Mouse (Mus musculus): ENCODE results near the gene AC134908.4.
"Not testable (repeated sequence)": the region's sequence is repeated elsewhere in the genome, so short reads cannot be mapped to it uniquely, and the experiment has no call there.

The AC134908.4 gene

DNA sequence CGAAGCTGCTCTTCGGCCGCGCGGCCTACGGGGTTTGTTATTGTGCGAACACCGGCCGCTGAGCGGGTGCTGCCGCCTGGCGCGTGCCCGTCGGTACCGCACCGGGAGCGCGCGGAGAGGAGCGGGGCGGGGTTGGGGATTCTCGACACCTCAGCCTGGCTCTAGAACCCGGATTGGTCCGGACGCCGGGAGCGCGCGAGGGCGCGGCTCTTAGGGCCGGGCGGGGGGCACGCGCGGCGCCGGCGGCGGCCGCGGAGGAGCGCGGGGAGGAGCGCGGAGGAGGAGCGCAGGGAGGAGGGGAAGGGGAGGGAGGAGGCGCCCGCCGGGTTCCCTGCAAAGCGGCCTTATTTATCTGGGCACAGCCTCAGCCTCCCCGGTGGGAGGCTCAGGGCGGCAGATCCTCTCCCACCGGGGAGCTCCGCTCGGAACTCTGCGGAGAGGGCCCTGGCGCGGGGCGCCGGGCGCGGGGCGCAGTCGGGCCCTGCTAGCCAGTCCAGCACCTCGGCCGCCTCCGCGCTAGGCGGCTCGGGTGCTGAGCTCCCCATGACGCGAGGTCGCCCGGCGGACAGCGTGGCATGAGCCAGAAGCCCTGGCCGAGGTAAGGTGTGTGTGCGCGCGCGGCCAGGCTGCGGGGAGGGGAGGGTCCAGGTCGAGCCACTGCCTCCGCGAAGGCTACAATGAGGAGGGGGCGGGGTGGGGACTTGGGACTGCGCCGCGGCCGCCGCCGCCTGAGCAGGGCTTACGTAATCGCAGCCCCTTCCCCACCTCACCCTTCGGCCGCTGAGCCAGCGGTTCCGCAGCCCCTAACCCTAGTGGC lies 13.5 kb upstream of the AC134908.4 start, which contains the start of gene Fbxl16:
Fbxl16 (plus strand) TSS at position 297 of the 817 bp plus-strand sequence.
- DNase-seq (ENCODE audit: extremely low spot score), result peak; percentile 79

DNA sequence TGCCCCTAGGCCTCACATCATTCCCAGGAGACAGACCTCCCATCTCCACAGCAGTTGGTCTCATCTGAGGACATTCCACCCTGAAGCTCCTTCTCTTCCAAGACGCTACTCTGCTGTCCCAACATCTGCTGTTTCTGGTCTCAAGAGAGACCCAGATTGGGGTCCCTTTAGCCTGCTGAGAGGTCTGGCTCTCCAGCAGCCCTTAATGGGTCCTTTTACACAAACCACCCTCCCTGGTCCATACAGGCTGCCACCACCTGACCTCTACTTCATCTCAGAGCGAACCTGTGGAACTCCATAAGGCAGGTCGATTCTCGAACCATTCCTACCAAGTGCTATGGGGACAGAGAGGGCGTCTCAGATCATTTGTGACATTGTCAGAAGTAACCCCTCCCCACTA lies 12.6 kb upstream of the AC134908.4 start:
- DNase-seq (ENCODE audit: extremely low spot score), result no peak

DNA sequence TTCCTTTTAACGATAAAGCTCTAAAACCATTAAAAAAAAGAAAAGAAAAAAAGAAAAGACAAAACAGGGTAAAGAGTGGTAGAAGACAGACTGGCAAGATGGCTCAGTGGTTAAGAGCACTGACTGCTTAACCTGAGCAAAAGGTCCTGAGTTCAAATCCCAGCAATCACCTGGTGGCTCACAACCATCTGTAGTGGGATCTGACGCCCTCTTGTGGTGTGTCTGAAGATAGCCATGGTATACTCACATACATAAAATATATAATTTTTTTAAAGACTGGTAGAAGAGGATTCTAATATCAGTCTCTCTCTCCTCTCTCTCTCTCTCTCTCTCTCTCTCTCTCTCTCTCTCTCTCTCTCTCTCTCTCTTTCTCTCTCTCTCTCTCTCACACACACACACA lies 12.0 kb upstream of the AC134908.4 start:
- not testable (repeated sequence) for DNase-seq (ENCODE audit: extremely low spot score)

DNA sequence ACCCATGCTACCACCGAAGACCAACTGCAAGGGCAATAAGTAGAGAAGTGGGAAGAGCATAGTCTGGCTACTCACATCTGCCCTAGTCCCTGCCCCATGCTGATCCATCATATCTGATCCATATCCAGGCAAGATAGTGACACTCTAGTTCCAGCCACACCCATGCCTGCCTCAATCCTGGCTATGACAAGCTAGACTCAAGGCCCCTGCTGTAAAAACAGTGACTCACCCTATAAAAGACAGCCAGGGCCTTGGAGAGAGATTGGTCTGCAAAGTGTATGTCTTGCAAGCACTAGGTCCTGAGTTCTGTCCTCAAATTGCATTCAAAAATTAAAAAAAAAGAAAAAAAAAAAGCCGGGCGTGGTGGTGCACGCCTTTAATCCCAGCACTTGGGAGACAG lies 11.0 kb upstream of the AC134908.4 start:
- no peak for DNase-seq (ENCODE audit: extremely low spot score)

DNA sequence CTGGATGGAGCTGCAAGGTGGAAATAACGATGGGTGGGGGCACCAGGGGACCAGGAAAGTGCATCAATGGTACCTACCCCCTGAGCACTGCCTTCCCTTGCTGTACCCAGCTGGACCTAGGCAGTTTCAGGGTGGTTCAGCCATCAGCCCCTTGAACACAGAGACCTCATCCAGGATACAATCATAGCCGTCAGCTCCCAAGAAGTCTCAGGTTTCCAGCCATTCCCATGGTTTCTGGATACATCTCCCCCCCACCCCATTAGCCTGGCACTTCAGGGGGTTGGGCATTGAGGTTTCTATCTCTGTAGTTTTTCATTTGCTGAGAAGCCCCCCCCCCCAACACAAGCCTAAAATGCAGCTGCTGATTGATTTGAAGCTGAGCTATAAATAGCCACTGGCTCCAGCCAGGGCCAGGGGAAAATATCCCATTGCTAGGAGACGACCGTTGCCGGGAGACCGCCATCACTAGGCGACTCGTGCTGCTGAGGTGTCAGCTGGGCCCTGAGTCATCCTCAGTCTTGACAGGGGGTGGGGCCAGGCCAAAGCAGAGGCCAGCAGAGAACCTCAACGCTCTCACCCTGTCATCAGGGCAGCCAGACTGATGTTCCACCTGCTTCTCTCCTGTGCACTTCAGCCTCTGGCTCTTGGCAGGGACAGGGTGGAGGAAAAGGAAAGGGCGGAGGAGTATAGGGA lies 7.5 kb upstream of the AC134908.4 start:
- DNase-seq (ENCODE audit: extremely low spot score), result peak; percentile 77

DNA sequence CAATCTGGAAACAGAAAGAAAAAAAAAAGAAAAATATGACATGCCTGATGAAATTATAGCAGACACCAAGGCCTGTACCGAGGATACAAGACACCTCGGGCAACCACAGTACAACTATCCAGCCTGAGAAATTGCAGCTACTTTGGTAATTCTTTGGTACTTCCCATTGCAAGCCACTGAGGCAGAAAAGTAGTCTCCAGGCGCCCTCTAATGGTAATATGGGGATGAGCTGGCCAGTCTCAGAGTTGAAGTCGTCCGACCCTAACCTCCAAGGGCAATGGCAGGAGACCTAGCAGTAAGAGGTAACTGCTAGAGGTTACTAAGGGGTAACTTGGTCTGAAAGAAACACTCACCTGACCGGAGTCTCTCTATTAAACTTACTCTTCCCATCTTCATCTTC lies 5.6 kb upstream of the AC134908.4 start:
- DNase-seq (ENCODE audit: extremely low spot score), result peak; percentile 74

DNA sequence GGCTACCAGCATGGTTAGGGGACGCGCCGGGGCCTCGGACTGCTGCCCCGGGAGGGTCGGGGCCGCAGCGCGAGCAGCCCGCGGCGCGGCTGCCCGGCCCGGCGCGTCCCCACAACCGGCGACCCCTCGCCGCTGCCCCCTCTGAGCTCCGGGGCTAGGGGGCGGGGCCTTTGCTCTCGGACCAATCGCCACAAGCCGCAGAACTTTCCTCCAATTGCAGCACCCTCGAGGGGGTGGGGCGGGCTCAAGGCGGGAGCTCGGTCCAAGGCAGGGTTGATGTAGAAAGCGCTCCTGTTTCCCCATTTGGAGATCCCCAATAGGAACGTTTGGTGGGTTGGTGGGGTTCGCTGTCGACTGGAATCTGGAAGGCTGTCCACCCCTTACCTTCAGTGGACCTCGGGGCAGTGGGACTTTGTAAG lies 1.5 kb upstream of the AC134908.4 start, which contains the start of gene Metrn:
Metrn (minus strand) TSS at position 186 of the 419 bp plus-strand sequence.
- peak; percentile 94 for DNase-seq (ENCODE audit: extremely low spot score)

DNA sequence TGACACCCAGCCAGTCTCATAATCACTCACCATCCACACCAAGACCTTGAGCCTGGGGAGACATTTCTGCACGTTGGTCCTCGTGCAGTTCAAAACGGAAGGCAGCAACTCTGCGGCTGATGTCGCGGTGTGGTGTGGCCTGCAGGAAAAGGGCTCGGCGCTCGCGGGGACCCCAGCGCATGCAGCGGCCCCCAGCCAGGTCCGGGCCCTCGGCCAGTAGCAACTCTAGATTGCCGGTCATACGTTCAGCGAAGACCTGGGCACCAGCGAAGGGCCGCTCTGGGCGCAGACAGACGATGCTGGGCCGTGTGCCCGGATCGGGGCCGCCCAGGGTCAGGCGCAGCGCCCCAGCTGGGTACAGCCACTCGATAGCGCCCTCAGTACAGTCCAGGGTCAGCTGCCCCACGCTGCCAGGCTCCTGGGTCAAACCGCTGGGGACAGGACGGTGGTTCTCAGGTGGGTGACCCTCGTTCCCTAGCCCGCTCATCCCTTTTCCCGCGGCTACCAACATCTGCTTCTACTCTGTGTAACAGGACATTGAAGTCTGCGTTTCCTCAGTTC lies 832 bp upstream of the AC134908.4 start:
- no peak for DNase-seq (ENCODE audit: extremely low spot score)

DNA sequence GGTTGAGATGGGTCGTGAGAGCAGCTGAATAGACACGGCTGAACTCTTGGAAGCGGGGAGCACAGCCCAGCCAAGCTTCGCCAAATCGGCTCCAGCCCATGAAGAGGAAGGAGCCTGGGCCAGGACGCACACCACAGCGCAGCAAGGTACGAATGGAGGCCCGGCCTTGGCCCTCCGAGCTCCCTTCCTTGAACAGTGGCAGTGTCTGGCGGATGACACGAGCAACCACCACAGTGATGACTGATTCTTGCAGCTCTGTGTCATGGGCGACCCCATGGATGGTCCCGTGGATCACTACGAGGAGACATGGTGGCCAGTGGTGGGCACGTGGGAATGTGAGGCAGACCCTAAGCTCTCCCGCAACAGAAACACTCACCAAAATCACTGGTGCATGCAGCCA lies 461 bp downstream of the AC134908.4 start:
- DNase-seq (ENCODE audit: extremely low spot score), result no peak

DNA sequence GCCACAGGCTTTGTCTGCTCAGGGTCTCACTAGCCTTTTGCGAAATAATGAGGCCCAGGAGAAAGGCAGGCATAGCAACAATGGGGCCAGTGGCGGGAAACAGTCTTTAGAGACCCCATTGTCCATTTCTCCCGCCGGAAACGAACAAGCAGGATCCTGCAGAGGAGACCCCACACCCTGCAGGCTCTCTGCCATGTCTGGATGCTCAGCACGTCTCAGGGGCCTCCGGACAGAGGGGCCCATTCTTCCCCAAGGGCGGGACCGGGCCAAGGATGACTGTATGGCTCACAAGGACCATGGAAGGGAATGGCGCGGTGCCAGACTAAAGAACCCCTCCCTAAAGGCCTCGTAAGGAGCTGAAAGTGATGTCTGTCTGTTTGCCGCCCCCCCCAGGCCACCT lies 1.3 kb downstream of the AC134908.4 start:
- DNase-seq (ENCODE audit: extremely low spot score), result peak; percentile 39

DNA sequence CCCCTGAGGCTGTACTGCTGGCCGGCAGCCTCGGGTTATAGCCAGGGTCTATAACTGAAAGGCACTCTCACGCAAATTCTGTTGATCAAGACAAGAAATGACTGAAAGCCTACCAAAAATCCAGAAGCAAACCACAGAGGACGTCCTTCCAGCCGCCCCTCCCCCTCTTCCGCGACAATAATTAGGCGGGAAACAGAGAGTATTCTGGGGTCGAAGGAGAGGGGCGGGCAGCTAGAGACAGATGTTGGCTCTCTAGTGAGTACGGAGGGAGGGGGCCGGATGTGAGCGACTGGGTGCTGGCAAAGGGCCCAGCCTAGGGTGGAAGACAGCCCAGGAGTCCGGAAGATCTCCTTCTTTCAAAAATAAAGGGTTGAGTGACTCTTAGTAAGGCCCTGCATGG lies 2.8 kb downstream of the AC134908.4 start, which contains the start of gene Fam173a:
Fam173a (minus strand) TSS at position 287 of the 400 bp plus-strand sequence.
- peak; percentile 77 for DNase-seq (ENCODE audit: extremely low spot score)

DNA sequence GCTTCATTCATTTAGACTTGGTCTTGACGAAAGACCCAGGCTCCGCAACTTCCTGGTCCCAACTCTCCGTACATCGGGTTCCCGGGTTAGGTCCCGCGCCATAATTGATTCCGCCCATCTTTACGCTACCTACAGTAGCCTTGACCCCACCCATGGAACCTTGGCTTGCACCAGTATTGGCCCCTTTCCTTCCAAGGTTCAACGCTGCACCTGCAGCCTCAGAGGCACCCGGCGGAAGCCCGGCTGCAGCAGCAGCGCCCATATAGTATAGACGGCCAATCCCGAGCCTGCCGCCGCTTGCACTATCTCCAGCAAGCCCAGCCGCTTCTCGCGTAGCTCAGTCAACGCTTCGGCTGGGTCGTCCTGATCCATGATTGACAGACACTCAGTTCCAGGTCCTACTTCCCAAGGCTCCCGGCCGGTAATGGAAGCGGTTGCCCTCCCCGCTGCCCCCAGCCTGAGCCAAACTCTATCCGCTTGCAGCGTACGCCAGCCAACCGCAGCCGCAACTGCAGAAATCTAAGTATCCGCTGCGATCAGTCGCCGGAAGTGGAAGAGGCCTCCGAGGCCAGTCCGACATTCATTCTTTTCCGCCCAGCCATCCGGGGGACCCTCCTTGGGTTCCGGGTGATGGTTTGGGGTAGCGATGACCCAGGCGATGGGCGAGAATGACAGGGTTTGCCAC lies 3.5 kb downstream of the AC134908.4 start:
- DNase-seq (ENCODE audit: extremely low spot score), result peak; percentile 90

DNA sequence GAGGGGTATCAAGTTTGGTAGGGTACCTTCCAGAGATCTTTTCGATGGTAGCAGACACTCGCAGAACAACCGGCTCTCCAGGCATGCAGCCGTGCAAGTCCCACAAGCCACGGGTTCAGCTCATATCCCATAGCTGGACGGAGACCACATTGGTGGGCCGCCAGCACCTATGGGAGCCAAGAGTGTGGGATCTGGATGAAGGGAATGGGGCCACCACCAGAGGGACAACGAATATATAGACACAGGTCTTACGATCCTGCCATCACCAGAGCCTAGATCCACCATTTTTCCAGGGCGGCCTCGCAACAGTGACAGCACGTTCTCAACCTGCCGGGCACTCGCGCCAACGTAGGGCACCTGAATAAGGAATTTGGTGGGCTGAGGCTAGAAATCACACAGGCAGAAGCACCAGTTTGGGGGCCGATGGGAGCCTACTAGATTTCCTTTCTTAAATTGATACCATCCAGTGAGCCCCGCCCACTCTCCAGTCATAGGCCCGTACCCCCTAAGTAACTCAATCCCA lies 4.1 kb downstream of the AC134908.4 start:
- DNase-seq (ENCODE audit: extremely low spot score), result no peak

DNA sequence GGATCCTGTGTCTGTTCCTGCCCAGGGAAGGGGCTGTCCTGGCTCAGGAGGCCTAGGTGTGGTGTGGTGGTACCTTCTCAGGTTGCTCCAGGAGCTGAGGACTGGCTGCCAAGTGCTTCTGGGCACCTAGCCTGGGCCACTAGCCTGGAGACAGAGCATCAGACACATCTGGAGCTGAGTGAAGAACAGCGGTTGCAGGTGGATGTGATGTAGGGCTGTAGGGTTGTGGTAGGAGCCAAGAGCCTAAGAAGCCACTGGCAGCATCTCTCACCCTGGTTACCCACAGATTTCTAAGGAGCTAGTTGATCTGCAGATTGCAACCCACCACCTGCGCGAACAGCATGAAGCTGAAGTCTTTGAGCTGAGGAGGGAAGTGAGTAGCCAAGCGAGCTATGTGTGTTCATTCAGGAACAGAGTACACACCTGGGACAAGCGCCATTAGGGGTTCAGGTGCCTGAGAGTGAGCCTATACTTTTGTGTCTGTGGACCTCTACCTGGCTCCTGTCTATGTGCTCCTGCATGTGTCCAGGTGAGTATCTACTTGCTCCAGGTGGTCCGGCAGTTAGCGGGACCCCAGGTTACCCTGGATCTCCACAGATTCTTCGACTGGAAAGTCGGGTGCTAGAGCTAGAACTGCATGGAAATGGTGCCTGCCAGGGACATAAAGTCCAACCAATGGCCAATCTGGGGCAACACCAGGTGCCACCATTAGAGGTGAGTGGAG lies 8.5 kb downstream of the AC134908.4 start:
- no peak for DNase-seq (ENCODE audit: extremely low spot score)

DNA sequence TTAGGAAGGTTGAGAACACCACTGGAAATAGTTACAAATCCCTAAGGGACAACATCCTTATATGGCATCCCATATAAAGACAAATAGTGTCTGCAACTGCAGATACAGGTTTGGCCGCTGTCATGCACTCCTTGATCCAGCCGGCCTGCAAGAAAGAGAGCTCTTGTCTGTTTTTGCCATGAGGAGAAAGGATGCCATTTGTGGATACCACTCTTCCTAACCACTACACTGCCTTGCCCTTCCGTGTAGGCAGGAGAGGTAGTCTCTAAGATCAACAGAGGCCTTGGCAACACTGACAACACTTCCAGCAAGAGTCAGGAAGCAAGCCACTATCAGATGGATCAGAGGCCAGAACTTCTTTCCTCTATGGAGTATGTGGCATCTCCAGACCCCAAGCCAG lies 9.2 kb downstream of the AC134908.4 start, which contains the start of gene Ccdc78:
Ccdc78 (plus strand) TSS at position 301 of the 400 bp plus-strand sequence.
- DNase-seq (ENCODE audit: extremely low spot score), result no peak

DNA sequence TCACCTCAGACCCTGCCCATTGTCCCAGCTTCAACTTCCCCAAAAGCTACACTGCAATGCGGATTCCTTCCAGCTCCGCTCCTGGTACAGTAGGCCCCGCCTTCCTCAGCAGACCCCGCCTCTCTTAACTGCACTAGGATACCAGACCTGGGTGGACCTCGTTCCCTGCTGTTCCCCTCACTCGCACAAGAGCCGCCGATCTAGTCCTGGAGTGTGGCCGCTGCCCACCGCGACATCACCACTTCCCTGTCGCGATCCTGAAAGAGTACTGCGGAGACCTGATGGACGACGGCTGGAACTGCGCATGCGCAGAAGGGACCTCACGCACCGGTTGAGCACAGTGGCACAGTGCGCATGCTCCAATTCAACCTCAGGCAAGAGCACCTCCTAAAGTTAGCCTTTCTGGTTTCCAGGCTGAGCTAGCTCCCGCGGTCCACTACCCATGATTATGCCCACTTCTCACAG lies 10.1 kb downstream of the AC134908.4 start, which contains the start of gene Haghl:
Haghl (minus strand) TSS at position 393 of the 465 bp plus-strand sequence.
- peak; percentile 97 for DNase-seq (ENCODE audit: extremely low spot score)

DNA sequence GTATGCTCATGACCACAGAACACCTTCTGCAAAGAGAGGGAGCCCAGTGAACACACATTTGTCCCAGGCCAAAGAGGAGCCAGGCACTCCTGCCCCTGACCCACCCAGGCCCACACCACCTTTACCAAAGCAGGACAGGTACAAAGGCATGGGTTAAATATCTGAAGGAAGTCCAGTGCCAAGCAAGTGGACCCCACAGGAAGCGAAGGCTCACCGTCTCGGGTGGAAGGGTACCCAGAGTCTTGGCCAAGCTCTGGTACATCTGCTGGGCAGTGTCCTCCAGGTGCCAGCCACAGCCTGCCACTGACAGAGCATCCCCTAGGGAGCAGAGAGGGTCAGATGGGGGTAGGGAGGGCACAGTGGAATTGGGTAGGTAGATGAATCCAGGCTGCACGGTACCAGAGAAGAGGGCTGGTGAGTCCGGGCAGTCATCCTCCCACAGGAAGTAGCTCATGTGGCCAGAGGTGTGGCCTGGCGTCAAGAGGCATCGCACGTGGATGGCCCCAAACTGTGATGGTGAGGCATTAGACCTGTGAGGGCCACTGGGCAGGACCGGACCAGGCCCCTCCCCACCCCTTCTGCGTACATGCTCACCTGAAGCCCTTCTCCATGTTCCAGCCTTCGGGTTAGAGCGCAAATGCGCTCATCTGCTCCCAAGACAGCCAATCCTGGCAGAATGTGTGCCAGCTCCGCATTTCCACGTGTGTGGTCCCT lies 11.4 kb downstream of the AC134908.4 start:
- no peak for DNase-seq (ENCODE audit: extremely low spot score)

DNA sequence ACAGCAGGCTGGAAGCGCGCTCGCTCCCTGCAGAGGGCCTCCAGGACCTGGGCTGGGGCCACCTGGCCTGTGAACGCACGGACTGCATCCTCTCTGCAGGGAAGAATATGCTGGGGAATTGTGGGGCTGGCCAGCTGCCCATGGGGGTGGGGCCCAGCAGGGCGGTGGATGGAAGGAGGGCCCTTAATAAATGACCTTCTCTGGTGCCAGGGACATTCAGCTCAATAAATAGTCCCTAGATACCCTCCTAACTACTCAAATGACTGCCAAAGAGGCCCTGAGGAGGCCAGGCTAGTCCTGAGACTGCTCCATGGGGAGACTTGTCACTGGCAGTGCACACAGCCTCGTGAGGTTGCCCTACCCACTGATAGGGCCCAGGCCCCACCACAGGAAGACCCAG lies 12.4 kb downstream of the AC134908.4 start:
- no peak for DNase-seq (ENCODE audit: extremely low spot score)

DNA sequence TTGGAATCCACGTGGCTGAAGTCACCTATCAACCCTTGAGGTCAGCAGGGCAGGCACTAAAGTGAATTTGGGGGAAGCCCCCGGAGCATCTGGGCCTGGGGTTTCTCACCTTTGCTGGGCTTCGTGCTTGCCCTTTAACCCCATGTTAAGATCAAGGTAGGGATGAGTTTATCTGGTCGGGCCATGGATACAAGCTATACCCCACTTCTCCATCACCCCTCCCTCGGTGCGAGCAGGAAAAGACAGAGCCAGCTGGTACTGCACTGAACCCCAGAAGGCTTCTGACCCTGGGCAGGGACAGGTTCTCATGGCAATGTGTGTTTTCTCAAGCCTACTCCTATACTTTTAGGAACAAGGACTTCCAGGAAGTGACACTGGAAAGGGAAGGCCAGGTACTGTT lies 14.1 kb downstream of the AC134908.4 start:
- DNase-seq (ENCODE audit: extremely low spot score), result no peak

DNA sequence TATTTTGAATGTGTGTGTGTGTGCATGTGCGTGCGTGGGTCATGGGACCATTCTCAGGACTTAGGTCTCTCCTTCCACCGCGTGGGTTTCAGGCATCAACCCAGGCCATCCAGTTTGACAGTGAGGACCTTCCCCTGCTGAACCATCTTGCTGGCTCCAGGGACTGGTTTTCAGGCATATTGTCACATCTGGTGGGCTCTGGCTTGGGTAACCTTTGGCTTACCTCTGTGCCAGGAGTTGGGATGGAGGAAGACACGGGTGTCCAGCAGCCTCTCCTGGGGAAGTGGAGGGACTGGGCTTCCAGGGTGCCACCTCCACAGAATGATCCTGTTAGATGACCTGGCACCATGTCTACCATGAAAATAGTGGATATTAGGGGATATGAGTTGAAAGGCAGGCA lies 17.5 kb downstream of the AC134908.4 start:
- DNase-seq (ENCODE audit: extremely low spot score), result no peak

Data from embryo, embryonic 9.5 days (tissue).